Mouse (Mus musculus) forebrain, embryonic 16.5 days (tissue): ENCODE results near the gene Sem1. TPM values are rescaled to one million over a fixed set of nuclear protein-coding genes. Genes with fewer than 3 reads are reported as not detected.

ENCODE experiments used
- ATAC-seq: fragments of 200-750 bp; cut with Nextera tagmentation; 2 replicates; pipeline ENCODE4 v1.8.0; 2017; ENCODE audit warnings: mild to moderate bottlenecking, moderate library complexity
- H3K27ac ChIP-seq: fragments of 300-500 bp; sonication (generic); 2 replicates; pipeline ENCODE4 v1.5.1; 2014; ENCODE audit warnings: low read length, control low read depth
- H3K27me3 ChIP-seq: fragments of 300-500 bp; sonication (generic); replicated peaks from 2 replicates; pipeline ENCODE4 v1.6.1; 2014; ENCODE audit warnings: low read length; ENCODE audit not compliant: control insufficient read depth, insufficient read depth
- H3K36me3 ChIP-seq: fragments of 300-500 bp; sonication (generic); 2 replicates; pipeline ENCODE4 v1.6.1; 2014; ENCODE audit not compliant: control insufficient read depth, insufficient read depth
- H3K4me1 ChIP-seq: fragments of 300-500 bp; sonication (generic); replicated peaks from 2 replicates; pipeline ENCODE4 v1.6.1; 2014; ENCODE audit warnings: low read length; ENCODE audit not compliant: control insufficient read depth, insufficient read depth
- H3K4me2 ChIP-seq: fragments of 300-500 bp; sonication (generic); 2 replicates; pipeline ENCODE4 v1.6.1; 2014; ENCODE audit warnings: mild to moderate bottlenecking, low read length, control low read depth
- H3K4me3 ChIP-seq: fragments of 300-500 bp; sonication (generic); replicated peaks from 2 replicates; pipeline ENCODE4 v1.5.1; 2014; ENCODE audit warnings: mild to moderate bottlenecking, low read length, control low read depth
- H3K9ac ChIP-seq: fragments of 300-500 bp; sonication (generic); replicated peaks from 2 replicates; pipeline ENCODE4 v1.6.1; 2014; ENCODE audit warnings: low read depth, low read length, control low read depth
- H3K9me3 ChIP-seq: fragments of 300-500 bp; sonication (generic); 2 replicates; pipeline ENCODE4 v1.6.1; 2016; ENCODE audit warnings: low read length; ENCODE audit not compliant: control insufficient read depth
- WGBS: fragments of 180-500 bp; shearing (Covaris S2); extraction: QIAGEN DNeasy Blood & Tissue Kit; methylation state at CpG from one replicate; pipeline ENCODE4 v1.1.7; 2014; 5-methylcytosine and 5-hydroxymethylcytosine counted together
- polyA plus RNA-seq: library from polyadenylated mRNA; unstranded; fragments of >200 nt; fragmentation: Nextera tagmentation; extraction: Ambion mirVana; gene quantifications from 2 replicates; pipeline ENCODE4 v1.2.1, GENCODE M21; 2015

Sem1 gene
- polyA plus RNA-seq, 1 experiment from 2014 or later, result 165 TPM

- no peak overlapping the region for H3K4me3 ChIP-seq
- no peaks in the 10 kb centered on the region for H3K27me3 ChIP-seq
- 69% methylated on average over 3 of the region's 3 CpGs for WGBS
- no peak overlapping the region for H3K27ac ChIP-seq
- H3K36me3 ChIP-seq, result no peaks in the 10 kb centered on the region
- H3K4me2 ChIP-seq, result no peak overlapping the region
- peaks cover 9% of the 10 kb centered on the region for H3K4me1 ChIP-seq
- no peak overlapping the region for H3K9ac ChIP-seq
- ATAC-seq, result no peak
- no peaks in the 10 kb centered on the region for H3K9me3 ChIP-seq
These were observed 10.0 kb downstream of the Sem1 start for GRCm38 (mm10) chr6:6568436-6568835.

- no peak for ATAC-seq
- H3K4me1 ChIP-seq, result no peaks in the 10 kb centered on the region
- no peak overlapping the region for H3K4me3 ChIP-seq
- H3K9me3 ChIP-seq, result no peaks in the 10 kb centered on the region
- H3K36me3 ChIP-seq, result no peaks in the 10 kb centered on the region
- 88% methylated on average over 5 of the region's 5 CpGs for WGBS
- no peak overlapping the region for H3K27ac ChIP-seq
- H3K27me3 ChIP-seq, result no peaks in the 10 kb centered on the region
- H3K9ac ChIP-seq, result no peak overlapping the region
- no peak overlapping the region for H3K4me2 ChIP-seq
These were observed 14.8 kb downstream of the Sem1 start for GRCm38 (mm10) chr6:6563691-6564090.

- no peak for ATAC-seq
- Histone ChIP-seq H3K9me3 (no peaks in the 10 kb centered on the region), H3K4me1 (no peaks in the 10 kb centered on the region), H3K4me2 (no peak overlapping the region), H3K4me3 (no peak overlapping the region), H3K27me3 (no peaks in the 10 kb centered on the region), H3K9ac (no peak overlapping the region), H3K27ac (no peak overlapping the region), H3K36me3 (no peaks in the 10 kb centered on the region; the same call in 1 of the 2 replicates)
- WGBS, result 70% methylated on average over 5 of the region's 5 CpGs
These were observed 15.7 kb downstream of the Sem1 start for GRCm38 (mm10) chr6:6562716-6563115.

- Histone ChIP-seq H3K9me3 (no peaks in the 10 kb centered on the region), H3K4me1 (no peaks in the 10 kb centered on the region), H3K4me3 (no peak overlapping the region), H3K27me3 (no peaks in the 10 kb centered on the region), H3K9ac (no peak overlapping the region), H3K27ac (no peak overlapping the region), H3K36me3 (peaks cover 6% of the 10 kb centered on the region), H3K4me2 (no peak overlapping the region)
- ATAC-seq, result no peak
- 100% methylated on average over 1 of the region's 1 CpGs for WGBS
These were observed 20.8 kb downstream of the Sem1 start for GRCm38 (mm10) chr6:6557647-6558046.

- no peak overlapping the region for H3K9ac ChIP-seq
- H3K36me3 ChIP-seq, result peaks cover 6% of the 10 kb centered on the region; the same call in 1 of the 2 replicates
- H3K4me1 ChIP-seq, result no peaks in the 10 kb centered on the region
- no peak overlapping the region for H3K4me2 ChIP-seq
- H3K4me3 ChIP-seq, result no peak overlapping the region
- no peaks in the 10 kb centered on the region for H3K27me3 ChIP-seq
- no peaks in the 10 kb centered on the region for H3K9me3 ChIP-seq
- 94% methylated on average over 6 of the region's 6 CpGs for WGBS
- H3K27ac ChIP-seq, result no peak overlapping the region
- ATAC-seq, result no peak
These were observed 26.5 kb downstream of the Sem1 start for GRCm38 (mm10) chr6:6552006-6552405.

- Histone ChIP-seq H3K9me3 (no peaks in the 10 kb centered on the region), H3K27ac (no peak overlapping the region)
- 71% methylated on average over 5 of the region's 5 CpGs for WGBS
These were observed 30.5 kb downstream of the Sem1 start for GRCm38 (mm10) chr6:6547997-6548396.

GRCm38 (mm10) chr6:6544255-6544645, 34.2 kb downstream of the Sem1 start:
- Histone ChIP-seq H3K4me3 (no peak overlapping the region), H3K4me2 (no peak overlapping the region), H3K36me3 (no peaks in the 10 kb centered on the region), H3K27ac (no peak overlapping the region), H3K9ac (no peak overlapping the region), H3K9me3 (no peaks in the 10 kb centered on the region), H3K27me3 (no peaks in the 10 kb centered on the region), H3K4me1 (peaks cover 4% of the 10 kb centered on the region; the same call in 1 of the 2 replicates)
- 51% methylated on average over 4 of the region's 4 CpGs for WGBS
- ATAC-seq, result no peak

More at GRCm38 (mm10) chr6:6547997-6548396, 30.5 kb downstream of the Sem1 start:
- no peaks in the 10 kb centered on the region for H3K27me3 ChIP-seq
- no peaks in the 10 kb centered on the region for H3K36me3 ChIP-seq
- peaks cover 4% of the 10 kb centered on the region; the same call in 1 of the 2 replicates for H3K4me1 ChIP-seq
- H3K4me3 ChIP-seq, result no peak overlapping the region
- no peak overlapping the region for H3K4me2 ChIP-seq
- no peak for ATAC-seq
- no peak overlapping the region for H3K9ac ChIP-seq

- Histone ChIP-seq H3K4me3 (no peak overlapping the region), H3K9me3 (no peaks in the 10 kb centered on the region), H3K4me1 (peaks cover 4% of the 10 kb centered on the region; the same call in 1 of the 2 replicates), H3K27me3 (no peaks in the 10 kb centered on the region), H3K4me2 (no peak overlapping the region), H3K9ac (no peak overlapping the region), H3K27ac (no peak overlapping the region), H3K36me3 (no peaks in the 10 kb centered on the region)
- WGBS, result 85% methylated on average over 9 of the region's 9 CpGs
- no peak for ATAC-seq
These were observed 34.7 kb downstream of the Sem1 start for GRCm38 (mm10) chr6:6543606-6544254.

GRCm38 (mm10) chr6:6542133-6542532, 36.3 kb downstream of the Sem1 start:
- Histone ChIP-seq H3K36me3 (no peaks in the 10 kb centered on the region), H3K4me3 (no peak overlapping the region), H3K9ac (no peak overlapping the region), H3K27me3 (no peaks in the 10 kb centered on the region), H3K4me1 (peaks cover 4% of the 10 kb centered on the region; the same call in 1 of the 2 replicates), H3K4me2 (no peak overlapping the region), H3K27ac (no peak overlapping the region), H3K9me3 (no peaks in the 10 kb centered on the region)
- ATAC-seq, result no peak
